Mouse (Mus musculus): Measurements from ENCODE around the gene Lmod1. TPM values are rescaled to one million over a fixed set of nuclear protein-coding genes. Genes with fewer than 3 reads are reported as not detected.

Gene Lmod1
- polyA plus RNA-seq, 1 experiment from 2014 or later, result 0.42 TPM

DNA sequence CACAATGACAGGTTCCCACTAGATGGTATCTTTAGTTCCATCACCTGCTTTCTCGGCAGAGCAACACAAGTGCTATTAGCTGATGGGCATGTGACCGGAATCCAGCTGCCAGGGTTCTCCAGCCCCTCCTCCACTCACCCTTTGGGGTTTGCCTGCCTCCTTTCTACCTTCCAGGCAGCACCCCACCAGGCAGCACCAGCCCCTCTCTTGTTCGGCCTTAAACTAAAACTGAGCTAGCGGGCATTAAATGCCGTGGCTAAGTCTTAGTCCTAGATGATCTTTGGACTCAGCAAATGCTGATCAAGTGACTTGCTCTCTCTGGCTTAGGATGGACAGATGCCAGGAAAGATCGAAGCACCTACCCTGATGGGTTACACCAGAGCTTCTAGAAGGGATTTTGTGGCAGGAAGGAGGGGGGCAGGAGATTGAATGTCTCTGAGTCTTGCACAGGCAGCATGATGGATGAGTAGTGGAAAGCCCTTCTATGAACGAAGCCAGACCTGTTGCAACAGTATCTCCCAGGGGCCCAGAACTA, 1.2 kb upstream of the Lmod1 start:
- Histone ChIP-seq H3K27me3 (peaks cover 3% of the 10 kb centered on the region; the same call in 1 of the 2 replicates), H3K4me2 (no peak overlapping the region), H3K36me3 (no peaks in the 10 kb centered on the region), H3K9ac (no peak overlapping the region), H3K9me3 (no peaks in the 10 kb centered on the region), H3K4me3 (no peak overlapping the region), H3K27ac (no peak overlapping the region), H3K4me1 (peaks cover 23% of the 10 kb centered on the region)
- 72% methylated on average over 7 of the region's 7 CpGs for WGBS
- no peak for ATAC-seq (ENCODE audit: insufficient number of reproducible peaks, insufficient read depth, low FRiP score, low TSS enrichment, low read depth)

DNA sequence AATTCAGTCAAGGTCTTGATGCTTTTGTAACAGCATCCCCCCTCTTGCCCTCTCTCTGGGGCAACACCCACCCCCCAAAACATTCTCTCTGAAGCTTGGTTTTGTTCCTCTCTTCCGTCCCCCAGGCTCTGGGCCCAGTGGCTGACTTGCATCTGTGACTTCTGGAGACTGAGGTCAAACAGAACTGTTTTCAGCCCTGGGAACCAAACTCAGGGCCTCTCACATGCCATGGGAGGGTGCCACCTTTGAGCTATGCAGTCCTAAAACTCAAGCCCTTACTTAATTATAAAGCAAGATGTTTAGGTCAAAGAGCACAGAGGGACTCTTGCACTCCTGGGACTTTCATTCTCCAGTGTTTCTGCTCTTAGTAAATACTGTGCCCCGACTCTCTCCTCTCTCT, 1.3 kb downstream of the Lmod1 start:
- no peak overlapping the region for H3K27ac ChIP-seq
- H3K9ac ChIP-seq, result no peak overlapping the region
- H3K4me2 ChIP-seq, result no peak overlapping the region
- WGBS, result 83% methylated on average over 2 of the region's 2 CpGs
- H3K27me3 ChIP-seq, result no peaks in the 10 kb centered on the region
- no peak for ATAC-seq (ENCODE audit: insufficient number of reproducible peaks, insufficient read depth, low FRiP score, low TSS enrichment, low read depth)
- H3K36me3 ChIP-seq, result no peaks in the 10 kb centered on the region
- H3K4me3 ChIP-seq, result no peak overlapping the region
- peaks cover 23% of the 10 kb centered on the region for H3K4me1 ChIP-seq
- no peaks in the 10 kb centered on the region for H3K9me3 ChIP-seq

DNA sequence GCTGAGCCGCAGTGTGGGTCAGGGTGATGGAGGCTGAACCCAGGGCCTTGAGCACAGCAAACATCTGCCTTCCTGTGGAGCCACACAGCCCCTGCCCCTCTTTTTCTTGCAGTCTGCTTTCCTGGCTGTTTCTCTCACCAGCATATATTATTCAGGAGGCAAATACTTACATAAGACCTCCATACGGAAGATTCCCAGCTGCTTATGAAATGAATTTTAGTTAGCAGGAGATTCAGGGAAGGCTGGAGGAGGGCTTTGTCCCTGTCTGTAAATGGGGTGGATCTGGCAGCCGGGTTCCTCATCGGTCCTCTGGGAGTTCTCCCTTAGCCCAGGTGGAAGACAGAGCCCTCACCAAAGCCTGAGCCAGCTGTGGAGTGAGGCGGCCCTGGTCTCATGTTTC, 3.8 kb downstream of the Lmod1 start:
- no peak overlapping the region for H3K4me3 ChIP-seq
- H3K4me2 ChIP-seq, result no peak overlapping the region
- no peaks in the 10 kb centered on the region for H3K36me3 ChIP-seq
- no peak overlapping the region for H3K27ac ChIP-seq
- no peak for ATAC-seq (ENCODE audit: insufficient number of reproducible peaks, insufficient read depth, low FRiP score, low TSS enrichment, low read depth)
- H3K27me3 ChIP-seq, result no peaks in the 10 kb centered on the region
- H3K9ac ChIP-seq, result no peak overlapping the region
- peaks cover 21% of the 10 kb centered on the region for H3K4me1 ChIP-seq
- H3K9me3 ChIP-seq, result no peaks in the 10 kb centered on the region
- WGBS, result 55% methylated on average over 5 of the region's 5 CpGs

GRCm38 (mm10) chr1:135330578-135330977, 6.0 kb downstream of the Lmod1 start:
- H3K9me3 ChIP-seq, result no peaks in the 10 kb centered on the region
- H3K9ac ChIP-seq, result no peak overlapping the region
- H3K4me2 ChIP-seq, result no peak overlapping the region
- H3K4me3 ChIP-seq, result no peak overlapping the region
- H3K27ac ChIP-seq, result no peak overlapping the region
- 58% methylated on average over 6 of the region's 6 CpGs for WGBS
- no peaks in the 10 kb centered on the region for H3K27me3 ChIP-seq
- no peak for ATAC-seq (ENCODE audit: insufficient number of reproducible peaks, insufficient read depth, low FRiP score, low TSS enrichment, low read depth)
- H3K4me1 ChIP-seq, result no peaks in the 10 kb centered on the region; the same call in 1 of the 2 replicates
- H3K36me3 ChIP-seq, result no peaks in the 10 kb centered on the region

- Histone ChIP-seq H3K27ac (no peak overlapping the region), H3K9me3 (no peaks in the 10 kb centered on the region), H3K36me3 (no peaks in the 10 kb centered on the region), H3K9ac (no peak overlapping the region), H3K4me3 (no peak overlapping the region), H3K4me2 (no peak overlapping the region), H3K27me3 (no peaks in the 10 kb centered on the region), H3K4me1 (no peaks in the 10 kb centered on the region)
- ATAC-seq (ENCODE audit: insufficient number of reproducible peaks, insufficient read depth, low FRiP score, low TSS enrichment, low read depth), result no peak
- 76% methylated on average over 8 of the region's 8 CpGs for WGBS
Measured at GRCm38 (mm10) chr1:135341947-135342346, 17.3 kb downstream of the Lmod1 start.

DNA sequence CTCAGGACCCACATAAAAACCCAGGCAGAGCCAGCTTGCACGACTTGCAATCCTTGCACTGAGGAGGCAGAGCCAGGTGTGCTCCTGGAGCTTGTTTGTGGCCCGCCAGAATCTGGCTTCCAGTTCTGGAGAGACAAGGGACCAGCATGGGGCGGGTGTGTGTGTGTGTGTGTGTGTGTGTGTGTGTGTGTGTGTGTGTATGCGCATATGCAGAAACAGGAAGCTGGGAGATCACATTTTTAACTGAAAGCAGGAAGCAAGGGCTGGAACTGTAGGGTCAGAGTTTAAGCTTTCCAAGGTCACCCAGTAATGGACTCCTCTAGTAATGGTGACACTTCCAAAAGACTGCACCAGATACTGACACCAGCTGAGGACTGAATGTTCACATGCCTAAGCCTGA, 19.4 kb downstream of the Lmod1 start:
- no peak for ATAC-seq (ENCODE audit: insufficient number of reproducible peaks, insufficient read depth, low FRiP score, low TSS enrichment, low read depth)
- no peak overlapping the region for H3K27ac ChIP-seq
- no peaks in the 10 kb centered on the region for H3K9me3 ChIP-seq
- H3K36me3 ChIP-seq, result no peaks in the 10 kb centered on the region
- WGBS, result 61% methylated on average over 4 of the region's 4 CpGs
- H3K4me1 ChIP-seq, result peaks cover 10% of the 10 kb centered on the region; the same call in 1 of the 2 replicates
- no peak overlapping the region for H3K4me3 ChIP-seq
- no peak overlapping the region for H3K4me2 ChIP-seq
- H3K27me3 ChIP-seq, result no peaks in the 10 kb centered on the region
- no peak overlapping the region for H3K9ac ChIP-seq

DNA sequence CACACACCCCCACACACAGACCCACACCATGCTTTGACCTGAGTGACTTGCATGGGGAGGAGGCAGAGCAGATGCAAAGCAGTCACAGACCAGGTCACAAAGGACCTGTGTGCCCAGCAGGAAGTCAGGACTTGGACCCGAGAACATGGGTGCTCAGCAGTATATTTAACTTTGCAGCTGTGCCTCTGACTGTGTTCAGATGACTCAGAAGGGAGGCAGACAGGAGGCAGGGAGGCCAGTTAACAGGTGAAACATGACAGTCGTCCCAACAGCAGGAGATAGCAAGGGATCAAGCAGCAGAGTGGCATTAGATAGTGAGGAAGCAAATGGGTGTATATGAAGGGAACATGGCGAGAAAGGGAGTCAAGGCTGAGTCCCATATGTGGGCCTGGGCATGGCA, 22.3 kb downstream of the Lmod1 start:
- 67% methylated on average over 3 of the region's 3 CpGs for WGBS
- H3K9ac ChIP-seq, result no peak overlapping the region
- no peaks in the 10 kb centered on the region for H3K9me3 ChIP-seq
- peaks cover 10% of the 10 kb centered on the region; the same call in 1 of the 2 replicates for H3K4me1 ChIP-seq
- no peaks in the 10 kb centered on the region for H3K27me3 ChIP-seq
- H3K27ac ChIP-seq, result no peak overlapping the region
- ATAC-seq (ENCODE audit: insufficient number of reproducible peaks, insufficient read depth, low FRiP score, low TSS enrichment, low read depth), result no peak
- H3K36me3 ChIP-seq, result no peaks in the 10 kb centered on the region
- no peak overlapping the region for H3K4me3 ChIP-seq
- H3K4me2 ChIP-seq, result no peak overlapping the region

DNA sequence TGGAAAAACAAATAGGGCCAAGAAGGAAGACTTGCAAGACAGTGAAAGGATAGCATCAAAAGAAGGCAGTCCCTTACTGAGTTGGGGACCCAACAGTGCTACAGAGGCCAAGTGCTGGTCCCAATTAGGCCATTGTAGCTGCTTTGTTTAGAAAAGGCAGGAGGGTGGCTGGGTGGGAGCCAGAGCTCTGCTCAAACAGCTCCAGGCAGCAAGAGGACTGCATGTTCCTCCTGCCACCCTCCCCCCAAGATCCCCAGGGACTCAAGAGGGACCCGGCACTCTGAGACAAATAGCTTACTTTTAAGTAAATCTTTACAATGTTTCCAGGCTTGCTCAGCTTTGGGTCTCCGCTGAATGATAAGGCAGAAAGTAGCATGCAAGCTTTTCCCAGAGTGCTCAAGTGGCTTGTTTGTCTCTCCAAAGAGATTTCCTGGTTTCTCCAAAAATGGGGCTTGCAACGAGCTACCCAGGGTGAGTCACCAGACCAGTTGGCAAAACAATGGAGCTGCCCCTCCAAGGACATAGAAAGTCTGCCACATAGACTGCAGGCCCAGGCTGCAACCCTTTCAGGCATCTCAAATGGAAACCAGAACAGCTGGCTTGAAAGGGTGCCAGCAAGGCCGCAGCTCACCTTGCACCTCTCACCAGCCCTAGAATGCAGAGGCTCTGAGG, 23.0 kb downstream of the Lmod1 start:
- Histone ChIP-seq H3K27ac (peak overlapping the region; percentile 34; the same call in 1 of the 2 replicates), H3K9ac (no peak overlapping the region), H3K4me1 (peaks cover 10% of the 10 kb centered on the region; the same call in 1 of the 2 replicates), H3K27me3 (no peaks in the 10 kb centered on the region), H3K4me2 (no peak overlapping the region), H3K36me3 (no peaks in the 10 kb centered on the region), H3K4me3 (no peak overlapping the region), H3K9me3 (no peaks in the 10 kb centered on the region)
- ATAC-seq (ENCODE audit: insufficient number of reproducible peaks, insufficient read depth, low FRiP score, low TSS enrichment, low read depth), result 0 out of 2 replicates have a peak, but pooled peaks have one; percentile 20
- 50% methylated on average over 4 of the region's 4 CpGs for WGBS

- no peak for ATAC-seq (ENCODE audit: insufficient number of reproducible peaks, insufficient read depth, low FRiP score, low TSS enrichment, low read depth)
Measured at GRCm38 (mm10) chr1:135351953-135352352, 27.3 kb downstream of the Lmod1 start.

DNA sequence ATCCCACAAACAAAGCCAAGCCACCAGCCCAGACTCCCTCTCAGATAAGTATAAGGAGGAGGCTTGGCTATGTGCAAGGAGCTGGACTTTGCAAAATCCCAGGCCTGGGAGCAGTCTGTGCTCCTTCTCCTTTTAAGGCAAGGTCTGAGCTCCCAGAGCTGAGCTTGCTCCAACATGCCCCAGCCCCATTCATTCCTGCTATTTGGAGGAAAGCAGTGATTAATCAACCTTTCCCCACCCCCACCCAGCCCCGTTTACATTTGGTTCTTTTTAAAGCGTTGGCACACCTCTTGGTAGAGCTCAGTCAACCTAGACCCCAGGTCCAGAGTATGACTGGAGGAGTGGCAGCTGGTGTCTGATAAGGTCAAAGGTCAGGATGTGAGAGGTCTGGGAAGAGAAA, 34.5 kb downstream of the Lmod1 start:
- Histone ChIP-seq H3K9me3 (peaks cover 3% of the 10 kb centered on the region; the same call in 1 of the 2 replicates), H3K27ac (no peak overlapping the region), H3K36me3 (no peaks in the 10 kb centered on the region), H3K9ac (no peak overlapping the region), H3K4me3 (no peak overlapping the region), H3K4me1 (no peaks in the 10 kb centered on the region), H3K4me2 (no peak overlapping the region), H3K27me3 (no peaks in the 10 kb centered on the region)
- WGBS, result 34% methylated on average over 2 of the region's 2 CpGs
- no peak for ATAC-seq (ENCODE audit: insufficient number of reproducible peaks, insufficient read depth, low FRiP score, low TSS enrichment, low read depth)

More at GRCm38 (mm10) chr1:135351953-135352352, 27.3 kb downstream of the Lmod1 start:
- H3K9ac ChIP-seq, result no peak overlapping the region
- no peak overlapping the region for H3K4me3 ChIP-seq
- no peak overlapping the region for H3K27ac ChIP-seq
- no peak overlapping the region for H3K4me2 ChIP-seq
- H3K27me3 ChIP-seq, result no peaks in the 10 kb centered on the region
- no peaks in the 10 kb centered on the region for H3K9me3 ChIP-seq
- 65% methylated on average over 3 of the region's 3 CpGs for WGBS
- peaks cover 10% of the 10 kb centered on the region; the same call in 1 of the 2 replicates for H3K4me1 ChIP-seq
- H3K36me3 ChIP-seq, result no peaks in the 10 kb centered on the region

DNA sequence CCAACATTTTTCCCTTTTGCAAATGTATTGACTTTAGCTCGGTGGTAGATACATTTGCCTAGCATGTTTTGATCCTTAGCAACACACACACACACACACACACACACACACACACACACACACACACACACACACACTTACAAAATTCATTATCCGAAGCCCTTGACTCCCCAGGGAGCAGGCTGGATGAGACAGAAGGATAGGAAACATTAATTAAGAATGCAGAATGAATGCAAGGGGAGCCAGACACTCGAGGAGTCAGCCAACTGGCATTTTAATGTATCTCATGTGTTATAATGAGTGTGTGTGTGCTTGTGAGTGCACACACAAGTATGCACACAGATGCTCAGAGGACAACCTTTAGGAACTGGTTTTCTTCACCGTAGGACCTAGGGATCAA, 36.9 kb downstream of the Lmod1 start:
- Histone ChIP-seq H3K4me1 (no peaks in the 10 kb centered on the region), H3K9me3 (peaks cover 3% of the 10 kb centered on the region; the same call in 1 of the 2 replicates), H3K27ac (no peak overlapping the region), H3K4me3 (no peak overlapping the region), H3K36me3 (no peaks in the 10 kb centered on the region), H3K4me2 (no peak overlapping the region), H3K9ac (no peak overlapping the region), H3K27me3 (no peaks in the 10 kb centered on the region)
- 79% methylated on average over 4 of the region's 4 CpGs for WGBS
- ATAC-seq (ENCODE audit: insufficient number of reproducible peaks, insufficient read depth, low FRiP score, low TSS enrichment, low read depth), result no peak

DNA sequence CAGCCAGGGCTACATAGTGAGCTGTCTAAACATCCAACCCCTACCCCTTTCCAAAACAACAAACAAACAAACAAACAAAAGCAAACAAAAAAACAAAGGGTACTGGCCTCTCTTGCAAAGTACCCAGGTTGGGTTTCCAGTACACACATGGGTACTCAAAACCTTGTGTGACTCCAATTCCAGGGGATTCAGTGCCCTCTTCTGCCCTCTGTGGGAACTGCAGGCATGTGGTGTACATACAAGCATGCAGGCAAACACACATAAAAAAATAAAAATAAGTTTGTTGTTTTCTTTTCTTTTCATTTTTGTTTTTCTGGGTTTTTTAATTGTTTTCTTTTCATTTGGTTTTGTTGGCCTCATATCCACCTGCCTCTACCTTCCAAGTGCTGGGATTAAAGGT, 37.5 kb downstream of the Lmod1 start:
- H3K9ac ChIP-seq, result no peak overlapping the region
- H3K27ac ChIP-seq, result no peak overlapping the region
- H3K4me2 ChIP-seq, result no peak overlapping the region
- ATAC-seq (ENCODE audit: insufficient number of reproducible peaks, insufficient read depth, low FRiP score, low TSS enrichment, low read depth), result no peak
- no peak overlapping the region for H3K4me3 ChIP-seq
- H3K9me3 ChIP-seq, result peaks cover 3% of the 10 kb centered on the region; the same call in 1 of the 2 replicates
- H3K36me3 ChIP-seq, result no peaks in the 10 kb centered on the region
- no peaks in the 10 kb centered on the region for H3K4me1 ChIP-seq
- no peaks in the 10 kb centered on the region for H3K27me3 ChIP-seq

Data from embryonic facial prominence, embryonic 13.5 days (tissue).